Mouse (Mus musculus) bone marrow, adult 2 months (tissue): ENCODE data around the gene Mdfi.

ENCODE experiments used
- CTCF ChIP-seq: fragments of 200-500 bp; IDR thresholded peaks from 2 replicates; pipeline ENCODE4 v1.5.1; 2011; ENCODE audit warnings: low read length, control low read depth; ENCODE audit not compliant: control insufficient read depth, insufficient read depth
- POLR2A ChIP-seq: fragments of 200-500 bp; IDR thresholded peaks from 2 replicates; pipeline ENCODE4 v1.6.1; 2011; ENCODE audit warnings: low read depth, mild to moderate bottlenecking, control low read depth, low read length, borderline replicate concordance; ENCODE audit not compliant: control insufficient read depth

- TF ChIP-seq POLR2A (no peak), CTCF (no peak)
These were observed 1.4 kb downstream of the Mdfi start for GRCm38 (mm10) chr17:47833029-47833627.
